Mouse (Mus musculus) liver, postnatal 0 days (tissue): ENCODE results near the gene Clasp2. TPM values are rescaled to one million over a fixed set of nuclear protein-coding genes. Genes with fewer than 3 reads are reported as not detected.
A peak's percentile ranks its signal among the peaks of the same experiment; 100 is the strongest.
"Not testable (repeated sequence)": the region's sequence is repeated elsewhere in the genome, so short reads cannot be mapped to it uniquely, and the experiment has no call there.

Experiments
- ATAC-seq: fragments of 200-750 bp; cut with Nextera tagmentation; 2 replicates; pipeline ENCODE4 v1.8.0; 2017; ENCODE audit warnings: mild to moderate bottlenecking, moderate library complexity
- DNase-seq: peaks from one replicate; pipeline ENCODE4 v3.0.0-alpha.2; 2016
- H3K27ac ChIP-seq: fragments of 300-500 bp; sonication (generic); 2 replicates; pipeline ENCODE4 v1.5.1; 2014; ENCODE audit warnings: antibody characterized with exemption, moderate library complexity, mild to moderate bottlenecking, low read depth
- H3K27me3 ChIP-seq: fragments of 300-500 bp; sonication (generic); 2 replicates; pipeline ENCODE4 v1.6.1; 2014; ENCODE audit warnings: low read length, control low read depth, mixed read lengths; ENCODE audit not compliant: insufficient read depth
- H3K36me3 ChIP-seq: fragments of 300-500 bp; sonication (generic); replicated peaks from 2 replicates; pipeline ENCODE4 v1.6.1; 2014; ENCODE audit warnings: mild to moderate bottlenecking, control low read depth, low read length, moderate library complexity, mixed read lengths; ENCODE audit not compliant: insufficient read depth
- H3K4me1 ChIP-seq: fragments of 300-500 bp; sonication (generic); 2 replicates; pipeline ENCODE4 v1.6.1; 2014; ENCODE audit warnings: antibody characterized with exemption, mild to moderate bottlenecking, control low read depth; ENCODE audit not compliant: insufficient read depth
- H3K4me2 ChIP-seq: fragments of 300-500 bp; sonication (generic); 2 replicates; pipeline ENCODE4 v1.6.1; 2014; ENCODE audit warnings: low read depth, mild to moderate bottlenecking, low read length, moderate library complexity, mixed read lengths
- H3K4me3 ChIP-seq: fragments of 300-500 bp; sonication (generic); 2 replicates; pipeline ENCODE4 v1.5.1; 2014; ENCODE audit warnings: low read depth, low read length
- H3K9ac ChIP-seq: fragments of 300-500 bp; sonication (generic); replicated peaks from 2 replicates; pipeline ENCODE4 v1.6.1; 2014; ENCODE audit warnings: mild to moderate bottlenecking, moderate library complexity
- H3K9me3 ChIP-seq: fragments of 300-500 bp; sonication (generic); 2 replicates; pipeline ENCODE4 v1.6.1; 2016; ENCODE audit warnings: mild to moderate bottlenecking, control low read depth, low read length, mixed read lengths
- CTCF ChIP-seq: sonication (generic); IDR thresholded peaks from 2 replicates; pipeline ENCODE4 v1.5.1; 2016; ENCODE audit warnings: antibody characterized with exemption, low read depth
- EP300 ChIP-seq: IDR thresholded peaks from 2 replicates; pipeline ENCODE4 v1.6.1; 2016; ENCODE audit warnings: antibody characterized with exemption, low read depth, mild to moderate bottlenecking
- WGBS: fragments of 180-500 bp; shearing (Covaris S2); extraction: QIAGEN DNeasy Blood & Tissue Kit; methylation state at CpG from one replicate; pipeline ENCODE4 v1.1.7; 2014; ENCODE audit not compliant: insufficient replicate concordance; 5-methylcytosine and 5-hydroxymethylcytosine counted together
- polyA plus RNA-seq: library from polyadenylated mRNA; unstranded; fragments of >200 nt; fragmentation: Nextera tagmentation; extraction: Ambion mirVana; gene quantifications from 2 replicates; pipeline ENCODE4 v1.2.1, GENCODE M21; 2015

The Clasp2 gene
- polyA plus RNA-seq, 1 experiment from 2014 or later, result 4.9 TPM

GRCm38 (mm10) chr9:113708361-113709280, 32.7 kb upstream of the Clasp2 start:
- Histone ChIP-seq H3K27me3 (no peaks in the 10 kb centered on the region), H3K9ac (peak overlapping the region; percentile 96), H3K9me3 (no peaks in the 10 kb centered on the region), H3K4me3 (peak overlapping the region; percentile 81), H3K36me3 (0 out of 2 replicates have a peak, but pooled peaks cover 4% of the 10 kb centered on the region), H3K4me2 (peak overlapping the region; percentile 90), H3K4me1 (peaks cover 28% of the 10 kb centered on the region), H3K27ac (peak overlapping the region; percentile 96; the same call in 1 of the 2 replicates)
- DNase-seq (no peak), ATAC-seq (peak; percentile 43)
- no peak for TF ChIP-seq CTCF
- no peak for TF ChIP-seq EP300
- WGBS, result 43% methylated on average over 19 of the region's 19 CpGs

DNA sequence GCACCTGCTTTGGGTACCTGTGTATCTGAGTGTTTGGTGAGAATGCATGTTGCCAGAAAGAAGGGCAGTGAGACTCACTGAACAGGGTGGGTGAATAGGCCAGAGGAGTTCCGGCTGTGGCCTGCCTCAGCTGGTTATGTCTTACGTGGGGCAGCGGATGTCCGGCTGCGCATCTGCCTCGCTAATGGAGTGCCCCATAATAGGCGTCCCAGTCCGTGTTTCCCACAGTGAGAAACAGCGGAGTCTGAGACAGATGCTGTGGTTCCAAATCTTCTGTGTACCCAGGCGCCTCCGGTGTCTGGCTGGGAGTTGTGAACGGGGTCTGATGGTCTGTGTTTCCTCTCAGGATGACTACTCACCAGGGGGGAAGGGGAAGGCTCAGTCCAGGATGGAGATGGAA, 30.4 kb upstream of the Clasp2 start:
- 83% methylated on average over 12 of the region's 12 CpGs for WGBS
- Histone ChIP-seq H3K9me3 (no peaks in the 10 kb centered on the region), H3K27me3 (no peaks in the 10 kb centered on the region), H3K9ac (no peak overlapping the region), H3K4me2 (no peak overlapping the region), H3K27ac (no peak overlapping the region), H3K4me1 (peaks cover 13% of the 10 kb centered on the region), H3K4me3 (no peak overlapping the region), H3K36me3 (no peaks in the 10 kb centered on the region)
- ATAC-seq (no peak), DNase-seq (no peak)
- no peak for TF ChIP-seq EP300
- TF ChIP-seq CTCF, result no peak

DNA sequence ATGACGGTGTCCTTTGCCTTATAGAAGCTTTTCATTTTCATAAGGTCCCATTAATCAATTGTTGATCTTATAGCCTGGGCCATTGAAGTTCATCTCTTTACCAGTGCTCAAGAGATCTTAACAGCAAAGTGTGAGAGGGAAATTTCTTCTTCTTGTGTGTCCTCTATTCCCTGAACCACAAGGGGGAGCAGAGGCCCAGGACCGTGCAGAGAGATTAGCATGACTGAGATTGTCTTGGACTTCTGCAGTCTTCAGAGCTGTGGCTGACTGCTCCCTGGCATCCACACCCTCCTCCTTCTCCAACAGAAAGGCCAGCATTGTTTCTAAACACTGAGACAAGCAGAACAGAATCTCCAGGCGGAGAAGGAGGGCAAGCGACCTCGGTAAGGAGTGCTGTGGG, 22.2 kb upstream of the Clasp2 start:
- H3K27ac ChIP-seq, result no peak overlapping the region
- no peaks in the 10 kb centered on the region for H3K9me3 ChIP-seq
- TF ChIP-seq EP300 (no peak), CTCF (peak; percentile 69)
- 51% methylated on average over 5 of the region's 5 CpGs for WGBS
- no peaks in the 10 kb centered on the region for H3K36me3 ChIP-seq
- ATAC-seq (no peak), DNase-seq (no peak)
- H3K9ac ChIP-seq, result no peak overlapping the region
- no peak overlapping the region for H3K4me3 ChIP-seq
- no peak overlapping the region for H3K4me2 ChIP-seq
- H3K4me1 ChIP-seq, result no peaks in the 10 kb centered on the region
- no peaks in the 10 kb centered on the region for H3K27me3 ChIP-seq

- no peak for ATAC-seq
- Histone ChIP-seq H3K27ac (no peak overlapping the region), H3K27me3 (no peaks in the 10 kb centered on the region), H3K9me3 (no peaks in the 10 kb centered on the region), H3K4me2 (0 out of 2 replicates have a peak overlapping the region, but pooled peaks have one; percentile 1), H3K4me1 (no peaks in the 10 kb centered on the region), H3K36me3 (no peaks in the 10 kb centered on the region), H3K9ac (no peak overlapping the region), H3K4me3 (no peak overlapping the region)
- 74% methylated on average over 15 of the region's 15 CpGs for WGBS
- no peak for DNase-seq
- no peak for TF ChIP-seq CTCF
Observed at GRCm38 (mm10) chr9:113724646-113725045, 16.6 kb upstream of the Clasp2 start.

DNA sequence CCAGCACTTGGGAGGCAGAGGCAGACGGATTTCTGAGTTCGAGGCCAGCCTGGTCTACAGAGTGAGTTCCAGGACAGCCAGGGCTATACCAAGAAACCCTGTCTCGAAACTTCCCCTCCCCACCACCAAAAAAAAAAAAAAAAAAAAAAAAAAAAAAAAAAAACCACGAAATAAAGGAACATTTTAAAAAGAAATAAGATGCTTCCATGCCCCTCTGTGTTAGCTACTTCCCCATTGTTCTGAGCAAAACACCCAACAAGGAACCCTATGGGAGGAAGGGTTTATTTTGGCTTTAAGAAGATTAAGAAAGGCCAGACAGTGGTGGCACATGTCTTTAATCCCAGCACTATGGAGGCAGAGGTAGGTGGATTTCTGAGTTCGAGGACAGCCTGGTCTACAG, 15.7 kb upstream of the Clasp2 start:
- not testable (repeated sequence) for H3K4me1 ChIP-seq, ATAC-seq, H3K4me2 ChIP-seq, H3K4me3 ChIP-seq, H3K27me3 ChIP-seq, H3K27ac ChIP-seq, H3K9me3 ChIP-seq, DNase-seq, H3K36me3 ChIP-seq, H3K9ac ChIP-seq
- 65% methylated on average over 5 of the region's 5 CpGs for WGBS

- no peak for TF ChIP-seq CTCF
- no peak for TF ChIP-seq EP300
- no peaks in the 10 kb centered on the region for H3K36me3 ChIP-seq
- H3K4me1 ChIP-seq, result no peaks in the 10 kb centered on the region
- H3K4me3 ChIP-seq, result no peak overlapping the region
- ATAC-seq (no peak), DNase-seq (no peak)
- no peak overlapping the region for H3K9ac ChIP-seq
- no peak overlapping the region for H3K4me2 ChIP-seq
- 62% methylated on average over 3 of the region's 3 CpGs for WGBS
- H3K9me3 ChIP-seq, result no peaks in the 10 kb centered on the region
- H3K27ac ChIP-seq, result no peak overlapping the region
- H3K27me3 ChIP-seq, result no peaks in the 10 kb centered on the region
Observed at GRCm38 (mm10) chr9:113726131-113726530, 15.1 kb upstream of the Clasp2 start.
